Mouse (Mus musculus): ENCODE measurements at regions not wholly inside any gene's neighbourhood (a gene's known extent, or its start where the extent isn't known, plus 50 kb on each side); places are given as distances from the start of the nearest gene placed in this dataset.

DNA sequence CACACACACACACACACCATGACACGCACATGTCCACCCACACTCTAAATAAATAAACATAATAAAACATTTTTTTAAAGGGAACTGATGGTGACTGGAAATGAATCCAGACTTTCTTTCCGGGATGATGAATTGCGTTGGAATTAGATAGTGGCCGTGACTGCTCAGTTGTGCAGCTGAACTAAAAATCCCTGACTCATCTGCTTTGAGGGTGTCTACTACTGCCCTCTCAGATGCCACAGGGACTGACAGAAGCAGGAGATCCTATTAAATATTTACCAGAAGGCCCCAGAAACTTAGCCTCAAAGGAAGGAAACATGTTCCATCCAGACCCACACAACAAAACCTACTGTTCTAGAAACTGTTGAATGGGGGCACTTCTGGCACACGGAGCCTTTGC lies 65.7 kb downstream of the Polr2m start:
- DNase-seq, result no peak
- intact Hi-C loops (cut with DNase I), result no loop called here

DNA sequence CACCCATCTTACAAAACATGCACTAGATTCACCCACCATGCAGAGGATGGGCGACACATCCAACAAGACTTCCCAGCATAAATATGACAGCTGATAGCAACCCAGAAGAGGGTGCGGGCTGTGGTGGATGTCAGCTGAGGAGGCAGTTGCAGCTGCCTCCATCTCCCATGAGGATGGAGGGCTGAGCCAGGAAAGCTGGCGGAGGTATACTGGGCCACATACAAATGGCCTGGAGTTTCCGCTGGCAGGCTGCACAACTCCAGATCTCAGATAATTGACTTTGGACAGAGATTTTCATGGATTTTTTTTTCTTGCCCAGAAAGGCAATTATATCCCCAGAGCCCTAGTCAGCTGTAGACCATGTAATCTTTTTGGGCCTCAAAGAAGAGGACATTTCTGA lies 67.2 kb downstream of the Polr2m start:
- peak; percentile 32 to 47 for DNase-seq
- intact Hi-C loops (cut with DNase I), result no loop called here

DNA sequence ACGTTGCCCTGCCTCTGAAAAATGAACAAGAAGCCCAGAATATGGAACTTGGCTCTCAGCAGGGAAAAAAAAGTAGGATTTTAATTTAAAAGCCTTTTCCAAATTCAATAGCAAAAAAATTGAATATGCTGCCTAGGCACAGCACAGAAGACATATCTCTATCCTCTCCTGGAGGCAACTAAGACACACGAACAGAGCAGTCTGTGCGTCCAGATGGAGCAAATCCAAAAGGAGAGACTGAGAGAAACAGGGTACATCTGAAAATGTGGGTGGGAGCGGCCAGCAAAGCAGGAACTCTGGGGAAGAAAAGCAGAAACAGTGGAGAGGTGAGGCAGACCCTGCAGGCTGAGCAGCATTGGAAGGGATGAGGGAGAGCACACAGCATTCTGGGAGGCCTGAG lies 68.5 kb downstream of the Polr2m start:
- intact Hi-C loops (cut with DNase I), result no loop called here
- DNase-seq, result no peak

DNA sequence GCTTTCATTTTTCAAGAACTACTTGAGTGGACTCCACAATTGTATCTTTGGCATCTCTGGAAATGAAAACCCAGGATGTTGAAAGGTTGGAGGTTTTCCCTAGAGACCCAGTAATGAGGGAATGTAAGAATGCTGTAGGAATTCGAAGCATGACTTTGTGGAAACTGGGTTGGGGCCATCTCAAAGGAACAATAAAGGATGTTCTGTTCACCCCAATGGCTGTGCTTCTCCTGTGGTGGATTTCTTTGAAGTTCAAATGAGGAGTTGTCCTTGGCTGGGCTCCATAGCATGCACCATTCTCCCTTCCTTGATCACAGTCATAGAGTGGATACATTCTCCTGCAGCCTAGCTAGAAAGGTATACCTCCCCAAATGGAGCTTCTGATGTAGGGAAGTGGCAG lies 74.6 kb downstream of the Polr2m start:
- DNase-seq, result no peak
- intact Hi-C loops (cut with DNase I), result no loop called here

DNA sequence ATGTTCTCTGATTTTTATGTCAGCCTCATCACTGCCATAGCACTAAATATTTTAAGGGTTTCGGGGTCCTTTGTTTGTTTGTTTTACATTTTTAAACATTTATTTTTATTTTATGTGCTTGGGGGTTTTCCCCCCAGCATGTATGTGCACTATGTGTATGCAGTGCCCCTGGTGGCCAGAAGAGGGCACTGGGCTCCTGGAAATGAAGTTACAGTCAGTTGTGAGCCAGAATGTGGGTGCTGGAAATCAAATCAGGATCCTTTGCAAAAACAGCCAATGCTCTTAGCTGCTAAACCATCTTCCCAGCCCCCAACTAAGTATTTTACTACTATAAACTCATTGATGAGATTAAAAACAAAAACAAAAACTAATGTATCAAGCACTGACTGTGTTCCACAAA lies 75.8 kb downstream of the Polr2m start:
- intact Hi-C loops (cut with DNase I), result no loop called here
- DNase-seq, result no peak

DNA sequence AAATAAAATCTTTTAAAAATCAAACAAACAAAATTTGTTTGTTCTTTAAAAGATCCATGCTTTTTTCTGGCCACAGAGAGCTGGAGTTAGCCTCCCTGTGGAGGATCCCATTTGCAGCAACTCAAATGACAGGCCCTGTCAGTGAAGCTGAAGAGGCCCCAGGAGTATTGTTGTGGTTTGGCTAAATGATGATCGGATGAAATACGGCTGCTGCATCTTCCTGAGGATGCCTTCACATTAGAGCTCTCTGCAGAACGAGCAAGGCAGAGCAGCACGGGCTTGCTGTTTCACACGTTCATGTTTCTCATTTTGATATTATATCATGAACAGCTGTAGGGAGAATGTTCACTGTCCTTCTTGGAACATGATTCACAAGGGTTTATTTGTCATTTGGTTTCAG lies 76.8 kb downstream of the Polr2m start:
- intact Hi-C loops (cut with DNase I), result no loop called here

DNA sequence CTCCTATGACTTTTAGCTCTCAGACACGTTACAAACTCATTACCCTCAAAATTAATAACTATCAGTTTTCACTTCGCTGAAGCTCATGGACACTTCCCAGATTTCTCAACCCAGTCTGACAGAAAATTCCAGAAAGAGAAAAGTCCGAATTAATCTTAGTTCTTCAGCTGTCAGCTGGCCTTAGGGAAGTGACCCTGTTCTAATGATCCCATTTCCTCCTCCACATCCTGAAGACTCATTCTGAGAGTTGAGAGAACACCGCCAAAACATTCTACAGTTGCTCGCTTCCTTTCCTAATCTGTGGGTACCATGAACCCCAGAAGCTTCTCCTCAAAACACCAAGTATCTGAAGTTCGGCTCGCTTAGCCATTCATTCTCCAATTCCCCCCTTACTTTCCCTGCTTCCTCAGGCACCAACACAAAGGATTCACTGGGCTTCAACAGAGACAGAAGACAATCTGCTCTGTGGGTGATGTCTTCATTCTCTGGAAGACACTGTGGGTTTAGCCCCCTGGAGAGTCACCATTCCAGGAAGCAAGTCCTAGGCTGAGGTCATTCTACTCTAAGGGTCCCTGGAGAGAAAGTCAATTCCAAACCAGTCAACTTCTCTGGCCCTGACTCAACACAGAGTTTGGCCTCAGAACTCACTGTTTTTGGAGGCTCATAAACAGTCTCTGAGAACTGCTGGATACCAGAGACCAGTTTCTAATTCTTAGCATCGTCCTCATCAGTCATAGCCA lies 81.2 kb downstream of the Polr2m start:
- intact Hi-C loops (cut with DNase I), result no loop called here
- DNase-seq, result peak; percentile 45 to 58

More for the DNA sequence above, 76.8 kb downstream of the Polr2m start:
- DNase-seq, result no peak

DNA sequence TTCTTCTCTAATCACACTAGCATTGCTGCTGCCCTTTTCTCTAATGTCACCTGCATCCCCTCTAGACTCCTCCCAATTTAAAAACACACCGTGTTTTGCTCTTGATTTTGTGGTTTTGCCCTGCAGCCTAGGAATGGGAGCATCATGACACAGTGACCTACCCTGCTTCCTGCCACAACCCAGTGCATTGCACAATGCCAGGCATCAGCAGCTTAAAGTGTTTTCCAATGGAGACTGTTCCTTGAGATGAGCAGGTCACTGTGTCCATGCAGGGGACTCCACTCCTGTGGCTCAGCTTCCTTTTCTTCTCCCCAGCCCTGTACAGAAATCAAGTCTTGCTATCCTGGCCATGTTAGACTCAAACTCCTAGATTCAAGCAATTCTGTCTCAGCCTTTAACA lies 84.1 kb downstream of the Polr2m start:
- intact Hi-C loops (cut with DNase I), result no loop called here
- no peak for DNase-seq

DNA sequence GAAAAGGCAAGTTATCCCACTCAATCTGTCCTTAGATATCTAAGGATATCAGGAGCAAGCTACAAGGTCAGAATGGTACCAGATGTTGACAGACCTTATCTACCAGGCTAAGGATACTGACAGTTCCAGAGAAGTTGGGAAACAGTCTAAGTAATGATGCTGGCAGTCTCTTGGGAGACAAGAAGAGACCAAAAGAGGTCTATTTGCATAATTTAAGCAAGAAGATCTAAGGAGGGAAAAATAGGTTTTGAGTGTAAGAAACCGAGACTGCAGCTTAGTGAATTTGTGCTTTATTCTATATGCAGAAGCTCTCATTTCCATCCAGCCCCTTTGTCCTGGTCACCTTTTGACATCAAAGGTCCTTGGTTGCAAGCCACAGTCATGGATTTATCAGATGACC lies 86.4 kb downstream of the Polr2m start:
- no peak for DNase-seq
- intact Hi-C loops (cut with DNase I), result no loop called here

DNA sequence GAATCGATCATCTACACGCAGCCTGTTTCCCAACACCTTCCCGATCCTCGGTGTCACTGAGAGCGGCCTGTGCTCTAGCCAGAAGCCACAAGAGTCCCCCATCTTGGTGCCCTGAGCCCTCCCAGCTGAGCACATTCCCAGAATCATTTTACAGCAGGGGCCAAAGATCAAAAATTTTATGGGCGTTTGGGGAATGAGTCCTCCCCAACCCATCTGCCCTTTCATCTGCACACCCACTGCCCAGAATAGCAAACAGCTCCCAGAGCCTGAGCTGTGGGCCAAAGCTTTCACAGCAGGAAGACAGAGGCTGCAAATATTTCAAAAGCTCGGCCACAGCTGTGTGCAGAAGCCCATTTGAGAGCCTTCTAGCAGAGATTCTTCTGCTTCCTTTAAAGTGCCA lies 89.0 kb downstream of the Polr2m start:
- no peak for DNase-seq
- intact Hi-C loops (cut with DNase I), result no loop called here

DNA sequence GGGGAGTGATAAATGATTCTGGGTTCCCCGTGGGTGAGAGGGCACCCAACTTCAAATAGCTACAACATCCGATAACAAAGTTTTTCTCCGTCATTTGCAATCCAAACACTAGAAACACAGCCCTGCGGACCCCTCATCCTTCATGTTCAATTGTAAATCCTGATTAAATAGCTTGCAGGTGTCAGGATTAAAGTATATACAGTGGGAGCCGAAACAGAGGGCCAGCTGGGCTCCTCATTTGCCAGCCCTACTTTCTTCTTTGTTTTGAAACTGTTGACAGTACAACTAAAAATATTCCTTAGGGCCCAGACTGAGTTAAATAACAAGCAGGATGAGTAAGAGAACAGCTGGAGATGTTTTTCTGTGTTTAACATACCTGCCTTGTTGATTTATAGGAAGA lies 95.5 kb downstream of the Polr2m start:
- intact Hi-C loops (cut with DNase I), result no loop called here
- DNase-seq, result no peak

DNA sequence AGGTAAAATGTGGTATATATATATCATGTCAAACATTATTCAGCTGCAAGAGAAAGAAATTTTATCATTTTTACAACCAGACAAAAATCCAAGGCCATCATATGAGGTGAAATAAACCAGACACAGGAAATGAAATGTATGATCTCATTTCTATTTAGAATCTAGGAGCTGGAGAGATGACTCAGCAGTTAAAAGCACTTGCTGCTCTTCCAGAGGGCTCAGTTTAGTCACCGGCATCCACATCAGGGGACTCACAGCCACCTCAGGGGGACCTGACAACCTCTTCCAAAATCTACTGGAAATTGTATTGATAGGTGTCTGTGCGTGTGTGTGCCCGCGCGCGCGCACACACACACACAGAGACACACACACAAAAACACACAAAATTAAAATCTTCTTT lies 98.3 kb downstream of the Polr2m start:
- intact Hi-C loops (cut with DNase I), result no loop called here
- DNase-seq, result no peak

DNA sequence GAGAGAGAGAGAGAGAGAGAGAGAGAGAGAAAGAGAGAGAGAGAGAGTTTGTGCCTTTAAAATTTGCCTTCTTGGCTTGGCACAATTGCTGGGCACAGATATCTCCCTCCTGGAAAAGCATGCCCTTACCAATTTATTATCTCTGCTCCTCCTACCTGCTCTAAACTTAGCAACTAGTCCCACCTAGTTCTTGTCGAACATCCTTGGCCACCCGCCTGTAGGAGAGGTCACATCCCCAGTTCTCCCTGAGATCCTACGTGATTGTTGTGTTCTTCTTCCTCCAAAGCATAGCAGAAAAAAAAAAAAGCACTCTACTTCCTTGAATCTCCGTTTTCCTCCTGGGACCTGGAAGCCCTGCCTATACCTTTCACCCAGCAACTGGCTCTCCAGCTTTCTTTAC lies 101.8 kb downstream of the Polr2m start:
- DNase-seq, result no peak
- intact Hi-C loops (cut with DNase I), result no loop called here

DNA sequence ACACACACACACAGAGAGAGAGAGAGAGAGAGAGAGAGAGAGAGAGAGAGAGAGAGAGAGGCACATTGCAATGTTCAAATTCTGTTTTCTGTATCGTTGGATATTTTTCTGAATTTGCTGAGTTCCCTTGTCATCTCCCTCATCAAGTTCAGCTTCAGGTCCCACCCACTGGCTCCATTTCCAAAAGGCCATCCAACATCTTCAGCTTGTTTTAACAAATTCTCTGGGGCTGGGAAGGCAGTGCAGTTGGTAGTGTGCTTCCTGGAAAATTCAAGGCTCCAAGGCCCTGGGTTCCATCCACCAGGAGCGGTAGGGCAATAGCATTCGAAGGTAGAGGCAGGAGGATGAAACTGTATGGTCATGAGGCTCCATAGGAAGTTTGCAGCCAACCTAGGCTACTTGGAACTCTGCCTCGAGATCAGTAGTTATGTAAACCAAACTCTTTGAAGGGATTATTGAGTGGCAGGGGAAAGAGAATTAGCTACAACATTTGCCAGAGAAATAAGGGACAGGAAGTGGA lies 105.9 kb downstream of the Polr2m start:
- DNase-seq, result peak in 1 of 2 experiments; percentile 41
- intact Hi-C loops (cut with DNase I), result no loop called here

DNA sequence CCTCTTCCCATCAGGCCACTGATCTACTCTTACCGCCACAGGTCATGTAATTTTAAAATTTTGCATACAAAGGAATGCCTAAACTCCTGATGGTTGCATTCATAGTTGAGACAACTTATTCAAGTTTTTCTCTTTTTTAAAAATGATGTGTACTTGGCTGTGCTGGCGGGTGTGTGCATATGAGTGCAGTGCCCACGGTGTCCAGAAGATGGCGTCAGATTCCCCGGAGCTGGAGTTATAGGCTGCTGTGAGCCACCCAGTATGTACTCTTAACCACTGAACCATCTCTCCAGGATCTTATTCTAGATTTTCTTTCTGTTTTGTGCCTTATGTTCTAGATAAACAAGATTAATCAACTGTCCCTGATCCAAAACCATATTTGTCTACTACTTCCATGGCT lies 116.0 kb downstream of the Polr2m start:
- intact Hi-C loops (cut with DNase I), result no loop called here
- DNase-seq, result no peak

DNA sequence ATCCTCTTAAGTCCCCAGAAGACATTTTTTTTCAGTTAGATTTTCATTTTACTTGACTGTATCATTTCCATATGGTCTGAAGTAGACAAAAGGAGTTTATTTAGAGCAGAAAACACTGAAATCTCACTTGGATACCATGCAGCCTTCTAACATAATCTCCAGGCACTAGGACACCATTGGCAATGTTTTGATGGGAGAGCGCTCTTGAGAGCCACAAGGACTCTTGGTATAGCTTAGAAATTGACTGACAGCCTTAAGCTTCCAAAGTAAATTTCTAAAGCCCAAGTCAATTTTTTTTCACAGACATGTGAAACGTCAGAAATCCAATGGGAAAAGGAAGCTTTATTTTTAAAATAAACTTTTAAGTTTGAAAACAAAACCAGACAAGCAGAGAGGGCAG lies 116.5 kb downstream of the Polr2m start:
- intact Hi-C loops (cut with DNase I), result no loop called here
- no peak for DNase-seq

DNA sequence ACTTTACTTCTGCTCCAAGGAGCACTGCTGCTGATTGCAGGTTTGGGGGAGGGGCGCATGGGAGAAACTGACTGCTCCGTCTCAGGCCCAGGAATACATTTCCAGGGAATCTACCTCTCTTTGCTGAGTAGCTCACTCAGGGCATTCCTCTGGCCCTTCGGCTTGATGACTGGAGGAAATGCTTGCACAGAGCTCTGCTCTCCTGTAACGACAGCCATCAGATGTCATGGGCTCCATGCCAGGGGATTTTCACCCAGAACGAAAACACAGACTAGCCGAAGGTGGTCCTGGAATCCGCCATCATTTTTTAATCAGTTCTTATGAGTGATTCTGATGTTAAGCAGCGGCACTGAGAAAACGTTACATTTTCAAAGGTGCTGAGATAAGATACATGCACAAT lies 119.2 kb downstream of the Polr2m start:
- intact Hi-C loops (cut with DNase I), result no loop called here
- no peak for DNase-seq

DNA sequence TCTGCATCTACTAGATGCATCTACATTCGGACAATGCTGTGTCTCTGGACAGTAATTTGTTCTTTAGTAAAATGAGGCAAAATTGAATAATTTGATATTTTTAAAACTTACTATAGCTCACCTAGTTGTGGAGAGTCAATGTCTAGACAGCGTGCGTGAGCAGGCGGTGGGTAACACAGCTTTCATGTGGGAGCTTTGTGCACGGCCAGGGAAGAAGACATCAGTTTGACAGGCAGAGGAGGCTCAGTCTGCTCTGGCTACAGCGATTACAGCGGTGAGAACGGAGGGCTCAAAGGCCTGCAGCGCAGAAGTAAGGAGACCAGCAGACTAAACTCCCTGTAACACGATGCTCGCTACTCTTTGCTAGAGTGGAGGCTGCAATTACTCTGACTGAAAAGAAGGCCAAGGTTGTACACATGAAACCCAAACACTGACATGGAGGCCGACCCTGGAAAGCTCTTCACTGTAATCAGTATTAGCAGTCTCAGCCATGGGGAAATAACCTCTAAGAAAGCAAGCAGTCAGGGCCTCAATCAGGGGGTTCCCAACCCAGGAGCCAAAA lies 120.5 kb downstream of the Polr2m start:
- intact Hi-C loops (cut with DNase I), result no loop called here
- DNase-seq, result no peak

DNA sequence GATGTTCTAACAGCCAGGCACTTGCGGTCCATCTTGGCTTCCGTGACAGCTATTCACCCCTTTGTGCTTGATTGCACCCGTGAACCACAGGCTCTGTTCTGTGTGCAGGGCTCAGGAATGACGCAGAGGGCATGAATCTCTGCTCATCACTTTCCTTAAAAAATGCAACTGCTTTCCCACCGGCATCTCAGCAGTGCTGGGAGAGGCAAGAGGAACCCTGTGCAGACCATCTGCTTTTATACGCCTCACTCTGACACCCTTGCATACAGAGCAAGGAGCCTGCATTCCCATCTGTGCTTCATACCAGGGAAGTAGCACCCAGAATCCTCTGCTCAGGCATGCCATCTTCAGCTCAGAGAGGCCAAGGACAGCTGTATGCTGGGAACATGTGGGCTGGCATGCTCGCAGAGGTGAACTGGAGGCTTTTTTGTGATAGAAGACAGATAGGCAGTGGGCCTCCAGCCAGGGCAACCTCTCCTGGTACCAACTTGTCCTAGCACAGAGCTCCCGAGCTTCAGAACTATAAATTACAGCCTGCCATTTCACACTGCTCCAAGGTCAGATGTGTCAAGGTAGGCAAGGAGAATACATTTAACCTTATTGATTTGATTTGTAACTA lies 121.6 kb downstream of the Polr2m start:
- intact Hi-C loops (cut with DNase I), result no loop called here
- no peak for DNase-seq

DNA sequence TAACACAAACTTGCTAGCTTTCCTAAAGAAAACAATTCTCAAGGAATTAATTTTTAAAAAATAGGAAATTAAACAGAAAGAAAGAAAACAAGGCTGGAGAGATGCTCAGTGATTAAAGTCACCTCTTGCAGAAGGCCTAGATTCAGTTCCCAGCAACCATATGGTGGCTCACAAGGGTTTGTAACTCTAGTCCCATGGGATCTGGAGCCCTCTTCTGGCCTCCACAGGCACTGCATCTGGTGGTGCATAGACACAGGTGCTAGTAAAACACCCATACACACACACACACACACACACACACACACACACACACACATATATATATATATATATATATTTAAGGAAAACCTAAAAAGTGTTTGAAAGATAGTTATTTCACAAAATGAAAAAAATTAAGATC lies 123.3 kb downstream of the Polr2m start:
- DNase-seq, result no peak
- intact Hi-C loops (cut with DNase I), result no loop called here

DNA sequence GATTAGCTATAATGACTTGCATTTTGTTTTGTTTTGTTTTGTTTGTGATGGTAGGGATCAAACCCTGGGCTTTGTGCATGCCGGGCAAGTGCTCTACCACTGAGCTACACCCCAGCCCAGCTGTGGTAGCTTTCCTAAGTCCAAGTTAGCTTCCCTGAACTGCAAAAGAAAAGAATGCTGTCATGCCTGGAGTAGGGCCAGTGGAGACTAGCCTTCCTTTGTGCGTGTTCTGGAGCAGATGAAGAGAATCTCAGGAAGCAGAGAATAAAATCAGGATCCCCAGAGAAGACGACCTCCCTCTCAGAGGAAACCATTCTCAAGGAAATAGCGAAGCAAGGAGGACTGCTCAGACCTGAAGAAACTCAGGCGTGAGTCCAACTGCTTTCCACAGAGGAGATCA lies 123.8 kb downstream of the Polr2m start:
- intact Hi-C loops (cut with DNase I), result no loop called here
- DNase-seq, result peak; percentile 53 to 69

DNA sequence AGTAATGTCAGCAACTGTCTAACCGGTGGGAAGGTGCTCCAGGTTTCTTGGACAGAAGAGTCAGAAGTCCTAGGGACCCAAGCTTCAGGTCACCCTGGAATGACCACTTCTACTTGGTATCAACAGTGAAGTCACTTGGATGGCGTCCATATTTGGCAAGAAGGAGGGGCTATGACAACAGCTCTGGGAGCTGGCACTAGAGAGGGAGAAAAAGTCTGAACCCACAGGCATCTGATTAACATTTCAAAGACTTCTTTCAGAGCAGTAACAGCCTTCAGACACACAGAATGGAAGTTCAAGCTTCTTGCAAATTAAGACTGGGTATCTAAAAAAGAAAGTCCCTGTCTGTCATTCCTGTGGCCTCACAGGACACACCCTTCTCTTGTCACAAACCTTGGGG lies 124.4 kb downstream of the Polr2m start:
- intact Hi-C loops (cut with DNase I), result no loop called here
- no peak for DNase-seq
